Mouse (Mus musculus) heart, adult 2 months (tissue): ENCODE measurements around the gene Tnnc2.

Source experiments
- CTCF ChIP-seq: fragments of 200-600 bp; IDR thresholded peaks from 2 replicates; pipeline ENCODE4 v1.8.1; 2022; ENCODE audit warnings: antibody characterized with exemption, mild to moderate bottlenecking, moderate library complexity
- EP300 ChIP-seq: fragments of 200-500 bp; IDR thresholded peaks from 2 replicates; pipeline ENCODE4 v1.6.1; 2011; ENCODE audit warnings: low read depth, low read length, control low read depth; ENCODE audit not compliant: insufficient read depth
- POLR2A ChIP-seq: fragments of 200-500 bp; IDR thresholded peaks from 2 replicates; pipeline ENCODE4 v1.6.1; 2011; ENCODE audit warnings: mild to moderate bottlenecking, low read depth, low read length, control low read depth; ENCODE audit not compliant: insufficient read depth

- TF ChIP-seq CTCF, result no peak
- no peak for TF ChIP-seq POLR2A
- TF ChIP-seq EP300, result no peak
These were observed 13.9 kb downstream of the Tnnc2 start for GRCm38 (mm10) chr2:164765841-164766240.
